Mouse (Mus musculus) c-Kit-positive CD71-positive TER-119-positive erythroid progenitor cells, embryonic 14.5 days (primary cell): ENCODE data around the gene Fmr1.
A peak's percentile ranks its signal among the peaks of the same experiment; 100 is the strongest.

Experiments
- DNase-seq: peaks from one replicate; pipeline ENCODE4 v3.0.0-alpha.2; 2013; ENCODE audit warnings: low spot score

The Fmr1 gene

DNA sequence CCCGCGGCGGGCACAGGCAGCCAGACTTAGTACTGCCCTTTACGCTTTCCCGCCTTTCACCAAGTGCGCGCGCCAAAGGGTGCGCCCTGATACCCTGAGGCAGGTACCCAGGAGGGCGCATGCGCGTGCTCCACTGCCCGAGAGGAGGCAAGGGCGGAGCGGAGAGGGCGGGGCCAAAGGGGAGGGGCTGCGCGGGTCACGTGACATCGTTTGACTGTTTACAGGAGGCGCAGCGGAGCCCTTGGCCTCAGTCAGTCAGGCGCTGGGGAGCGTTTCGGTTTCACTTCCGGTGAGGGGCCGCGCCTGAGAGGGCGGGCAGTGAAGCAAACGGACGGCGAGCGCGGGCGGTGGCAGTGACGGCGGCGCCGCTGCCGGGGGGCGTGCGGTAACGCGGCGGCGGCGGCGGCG is at the start of gene Fmr1:
Gene Fmr1, plus strand, starts transcription at position 209 of the 408 bp plus-strand sequence.
- peak; percentile 91 for DNase-seq

GRCm38 (mm10) chrX:68641603-68642002 is 36.7 kb upstream of the Fmr1 start:
- no peak for DNase-seq

DNA sequence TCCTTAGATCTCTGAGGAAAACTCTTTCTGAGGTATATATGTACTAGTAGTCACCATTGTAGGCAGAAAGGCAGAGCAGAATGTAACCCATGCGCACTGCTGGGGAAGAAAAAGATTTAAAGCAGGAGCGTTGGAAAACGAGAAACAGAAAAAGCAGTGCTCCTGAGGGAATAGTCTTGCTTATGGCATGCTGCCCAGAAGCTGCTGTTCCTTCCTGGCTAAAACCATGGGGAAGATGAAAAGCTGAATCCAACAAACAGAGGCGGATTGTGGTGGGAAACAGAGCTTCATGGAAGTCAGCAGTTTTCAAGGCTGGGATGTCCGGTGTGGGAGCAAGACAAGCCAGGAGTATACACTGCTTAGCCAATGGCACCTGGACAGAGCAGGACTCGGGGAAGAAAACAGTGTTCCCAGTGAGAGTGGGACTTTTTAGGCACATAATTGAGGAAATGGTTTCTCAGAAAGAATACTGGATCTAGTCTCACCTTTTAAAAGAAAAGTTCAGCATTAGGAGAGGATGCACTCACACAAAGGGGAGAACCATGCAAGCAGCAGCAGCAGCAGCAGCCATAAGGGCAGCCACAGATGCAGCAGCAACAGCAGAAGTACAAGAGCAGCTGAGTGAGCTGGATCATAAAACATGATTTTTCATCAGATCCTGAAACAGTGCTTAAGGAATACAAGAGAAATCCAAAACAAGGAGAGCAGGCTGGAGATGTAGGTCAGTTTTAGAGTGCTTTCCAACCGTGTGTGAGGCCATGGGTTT is 33.0 kb upstream of the Fmr1 start:
- no peak for DNase-seq

DNA sequence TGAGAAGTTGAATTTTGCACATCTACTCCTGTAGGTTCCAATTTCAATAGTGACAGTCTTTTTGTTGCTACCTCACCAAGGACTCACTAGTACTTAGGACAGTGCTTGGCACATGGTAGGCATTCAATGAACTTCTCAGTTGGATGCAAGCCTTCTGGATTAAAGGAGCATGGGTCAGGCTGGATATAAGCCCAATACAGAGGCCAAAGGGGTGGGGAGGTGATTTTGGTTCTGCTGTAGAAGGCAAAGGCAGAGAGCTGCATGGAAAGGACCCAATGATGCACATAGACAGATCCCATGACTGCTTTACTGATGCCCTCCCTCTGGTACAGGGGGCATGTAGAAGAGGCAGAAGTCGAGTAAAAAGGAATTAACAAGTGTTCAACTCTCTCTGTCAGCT is 833 bp upstream of the Fmr1 start:
- DNase-seq = peak; percentile 23

- DNase-seq = peak; percentile 22
Observed at GRCm38 (mm10) chrX:68678815-68679486, 610 bp downstream of the Fmr1 start.

- no peak for DNase-seq
Observed at GRCm38 (mm10) chrX:68684706-68685105, 6.4 kb downstream of the Fmr1 start.

- DNase-seq = peak; percentile 9
Observed at GRCm38 (mm10) chrX:68691936-68692335, 13.6 kb downstream of the Fmr1 start.

DNA sequence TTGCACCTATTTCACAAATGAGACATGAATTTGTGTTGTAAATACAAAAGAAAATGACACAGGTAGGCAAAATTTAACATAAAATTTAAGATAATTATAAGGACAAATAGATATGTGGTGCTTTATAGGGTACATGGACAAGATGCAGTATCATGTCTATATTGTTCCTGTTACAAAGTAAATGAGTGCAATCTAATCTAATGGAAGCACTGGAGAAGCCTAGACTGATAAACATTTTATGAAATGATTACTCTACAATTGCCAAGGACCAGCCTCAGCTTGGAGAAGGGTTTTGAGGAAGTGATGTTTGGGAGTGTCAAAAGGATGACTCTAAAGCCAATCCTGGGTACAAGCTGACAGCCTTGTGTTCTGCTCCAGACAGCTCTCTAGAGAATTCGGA is 58.6 kb downstream of the Fmr1 start:
- DNase-seq = no peak

DNA sequence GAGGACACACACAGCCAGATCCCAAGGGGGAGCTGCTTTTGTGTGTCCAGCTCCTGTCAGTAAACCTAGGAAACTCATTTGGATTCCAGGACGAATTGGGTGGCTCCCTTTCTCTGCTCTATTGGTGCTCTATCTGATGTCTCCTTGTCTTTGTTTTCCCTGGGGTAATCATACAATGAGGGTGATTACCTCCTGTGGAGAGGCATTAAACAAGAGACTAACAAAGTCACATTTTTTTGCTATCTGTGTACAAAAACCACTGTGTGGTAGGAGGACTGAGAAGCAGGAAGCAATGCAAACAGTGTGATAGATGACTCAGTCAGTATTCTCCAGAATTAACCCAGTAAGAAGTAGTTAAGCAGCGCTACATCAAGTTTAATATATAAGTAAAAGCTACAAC is 61.7 kb downstream of the Fmr1 start:
- no peak for DNase-seq

- no peak for DNase-seq
Observed at GRCm38 (mm10) chrX:68761606-68762005, 83.3 kb downstream of the Fmr1 start, which contains the start of gene Fmr1nb. Gene Fmr1nb (plus strand): TSS chrX:68761839.
